Mouse (Mus musculus): ENCODE data around the gene Adra2a.

The Adra2a gene

DNA sequence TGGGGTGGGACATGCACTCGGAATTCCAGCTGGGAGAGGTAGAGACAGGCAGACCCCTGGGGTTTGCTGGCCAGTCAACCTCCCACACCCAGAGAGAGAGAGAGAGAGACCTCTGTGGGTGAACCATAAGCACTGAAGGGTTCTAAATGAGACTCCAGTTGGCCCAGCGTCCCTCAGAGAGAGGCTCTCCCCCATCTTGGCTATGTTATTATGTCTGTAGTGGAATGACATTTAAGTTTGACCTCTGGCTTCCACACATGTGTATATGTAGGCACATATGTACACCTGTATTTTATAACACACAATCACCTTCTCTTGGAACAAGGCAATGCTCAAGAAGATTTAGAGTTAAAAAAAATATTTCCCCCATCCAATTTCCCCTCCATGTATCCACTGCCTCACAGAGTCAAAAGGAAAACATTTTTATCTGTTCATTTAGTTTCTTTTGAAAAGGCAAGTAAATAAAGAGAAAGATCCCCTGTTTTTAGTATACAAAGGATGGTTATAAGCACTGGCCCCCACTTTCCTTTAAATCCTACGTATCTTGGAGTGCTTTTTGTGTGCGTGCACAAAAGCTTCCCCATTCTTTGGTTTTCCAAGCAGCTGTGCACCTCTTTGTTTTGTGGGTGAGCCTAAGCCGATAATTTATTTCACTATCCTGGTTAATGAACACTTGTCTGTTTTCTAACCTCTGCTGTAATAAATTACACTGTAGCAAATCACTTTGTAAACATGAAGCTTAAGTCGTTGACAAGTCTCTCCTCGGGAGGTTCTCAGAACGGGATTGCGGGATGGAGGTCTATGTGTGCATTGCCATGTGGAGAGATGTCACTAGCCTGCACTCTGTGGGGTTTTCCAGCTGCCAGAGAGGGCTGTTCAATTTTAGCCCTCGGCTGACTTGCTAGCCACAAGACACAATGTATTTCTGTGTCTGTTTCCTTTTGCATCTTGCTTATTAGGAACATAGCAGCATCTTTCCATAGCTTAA is 32.7 kb downstream of the Adra2a start:
- no peak for DNase-seq (ENCODE audit: low read depth, low spot score)

- DNase-seq (ENCODE audit: low read depth, low spot score), result no peak
These were observed 37.4 kb downstream of the Adra2a start for GRCm38 (mm10) chr19:54081303-54081702.

DNA sequence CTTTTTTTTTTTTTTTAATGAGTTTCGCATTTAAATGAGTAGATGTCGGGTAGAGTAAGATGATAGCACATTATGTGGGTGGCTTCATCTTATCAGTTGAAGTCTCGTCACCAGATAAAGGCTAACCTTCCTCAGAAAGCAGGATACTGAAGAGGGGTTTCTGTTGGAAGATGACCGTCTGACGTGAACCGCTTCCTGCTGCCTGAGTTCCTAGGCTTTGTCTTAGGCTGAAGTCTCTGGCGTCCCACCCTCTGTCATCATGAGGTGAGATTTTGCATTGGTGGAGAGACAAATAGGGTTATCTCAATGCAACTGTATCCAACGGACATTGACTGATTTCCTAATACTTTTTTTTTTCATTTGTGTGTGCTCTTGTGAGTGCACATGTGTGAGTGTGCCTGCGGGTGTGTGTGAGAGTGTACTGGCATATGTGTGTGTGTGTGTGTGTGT is 37.8 kb downstream of the Adra2a start:
- DNase-seq (ENCODE audit: low read depth, low spot score), result no peak

GRCm38 (mm10) chr19:54087319-54087718 is 43.4 kb downstream of the Adra2a start:
- no peak for DNase-seq (ENCODE audit: low read depth, low spot score)

GRCm38 (mm10) chr19:54093599-54093998 is 49.6 kb downstream of the Adra2a start:
- DNase-seq (ENCODE audit: low read depth, low spot score), result no peak

DNA sequence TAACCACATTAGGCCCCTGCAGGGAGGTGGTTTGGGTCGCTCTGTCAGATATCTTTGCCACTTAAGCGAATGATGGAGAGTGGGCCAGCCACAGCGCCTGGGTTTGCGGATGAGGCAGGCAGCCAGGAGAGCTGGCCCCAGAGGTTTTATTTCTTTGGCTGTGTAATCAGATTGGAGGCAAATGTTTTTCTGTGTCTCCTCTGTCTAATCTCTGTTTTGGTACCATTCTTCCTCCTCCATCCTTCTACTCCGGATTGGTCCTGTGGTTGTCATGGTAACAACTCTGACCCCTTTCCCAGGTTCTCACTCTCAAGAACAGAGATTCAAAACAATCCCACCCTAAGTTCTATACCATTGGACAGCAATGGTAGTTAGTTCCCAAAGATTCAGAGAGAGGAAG is 51.8 kb downstream of the Adra2a start:
- no peak for DNase-seq (ENCODE audit: low read depth, low spot score)

DNA sequence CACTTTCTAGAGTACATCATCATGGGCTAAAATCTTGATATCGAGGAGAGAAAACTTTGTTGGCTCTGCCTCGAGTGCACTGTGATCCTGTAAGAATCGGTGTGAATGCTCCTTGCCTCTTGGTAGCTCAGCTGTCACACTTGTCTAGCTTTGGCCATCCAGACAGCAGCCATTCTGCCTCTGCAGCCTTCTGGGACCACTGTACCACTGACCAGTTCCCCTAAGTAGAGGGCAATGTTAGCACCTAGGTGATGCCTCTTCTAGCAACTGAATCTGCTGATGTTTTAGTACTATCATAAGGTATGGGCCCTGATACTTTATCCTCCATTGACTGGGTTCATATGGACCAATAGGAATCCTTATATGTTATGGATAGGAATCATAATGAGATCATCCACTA is 54.4 kb downstream of the Adra2a start:
- no peak for DNase-seq (ENCODE audit: low read depth, low spot score)

Measured in WW6 (cell line).